Comparison of ENCODE assay signal across 9 mouse cellular contexts in genomic region chr8:87753148-87753547, GRCm38 (mm10).
DNase-seq lines count a peak whose midpoint lies in the region; ATAC-seq and TF ChIP-seq lines count a peak whose summit lies in the region.
"Had no signal": no experiment of that assay in that cellular context is flagged by ENCODE, and none has a peak within 500 bp of the region (broad histone marks: within the 10 kb centered on the region; RNA-seq: fewer than 3 reads in every experiment).

No protein-coding gene starts in this region.

- H3K4me1 ChIP-seq in intestine, postnatal 0 days (replicated peaks; ENCODE audit: control insufficient read depth, insufficient read depth, low read length), result no peaks in the 10 kb centered on the region
- H3K4me1 ChIP-seq in intestine, embryonic 16.5 days (ENCODE audit: control insufficient read depth, insufficient read depth, low read length), result peaks cover 4% of the 10 kb centered on the region; the same call in 1 of the 2 replicates
- no peaks in the 10 kb centered on the region for H3K4me1 ChIP-seq in ES-Bruce4 (ENCODE audit: control insufficient read depth, insufficient read depth, low read length)
- H3K4me1 ChIP-seq in kidney, embryonic 15.5 days, result peaks cover 15% of the 10 kb centered on the region

- no peaks in the 10 kb centered on the region for H3K36me3 ChIP-seq in intestine, postnatal 0 days (ENCODE audit: control insufficient read depth, insufficient read depth)
- no peaks in the 10 kb centered on the region for H3K36me3 ChIP-seq in intestine, embryonic 16.5 days (ENCODE audit: control insufficient read depth, insufficient read depth, low read length)
- no peaks in the 10 kb centered on the region for H3K36me3 ChIP-seq in ES-Bruce4 (ENCODE audit: control insufficient read depth, insufficient read depth, low read length, poor library complexity, severe bottlenecking)
- H3K36me3 ChIP-seq in kidney, embryonic 15.5 days, result no peaks in the 10 kb centered on the region
- H3K36me3 ChIP-seq: lung, embryonic 15.5 days had no signal

- WGBS in intestine, postnatal 0 days, result 60% methylated on average over 8 of the region's 8 CpGs
- WGBS in intestine, embryonic 16.5 days, result 66% methylated on average over 8 of the region's 8 CpGs
- 50% methylated on average over 8 of the region's 8 CpGs for WGBS in kidney, embryonic 15.5 days

- no peaks in the 10 kb centered on the region for H3K27me3 ChIP-seq in intestine, postnatal 0 days (replicated peaks; ENCODE audit: control insufficient read depth, insufficient read depth, low read length)
- no peaks in the 10 kb centered on the region for H3K27me3 ChIP-seq in intestine, embryonic 16.5 days (replicated peaks; ENCODE audit: control insufficient read depth, insufficient read depth, low read length)
- H3K27me3 ChIP-seq in ES-Bruce4 (ENCODE audit: control insufficient read depth, insufficient read depth, low read length, poor library complexity, severe bottlenecking), result no peaks in the 10 kb centered on the region
- no peaks in the 10 kb centered on the region for H3K27me3 ChIP-seq in kidney, embryonic 15.5 days
- H3K27me3 ChIP-seq: lung, embryonic 15.5 days had no signal

- TF ChIP-seq POLR2A in ES-Bruce4 (IDR thresholded peaks at IDR 0.05; ENCODE audit: insufficient read depth, low read length), result no peak

- no peak overlapping the region for H3K9ac ChIP-seq in intestine, postnatal 0 days (ENCODE audit: low read depth, low read length)
- H3K9ac ChIP-seq in intestine, embryonic 16.5 days (ENCODE audit: low read depth, low read length), result no peak overlapping the region
- H3K9ac ChIP-seq in ES-Bruce4 (ENCODE audit: low read depth, poor library complexity, severe bottlenecking), result peak overlapping the region; percentile 37; the same call in 1 of the 2 replicates
- no peak overlapping the region for H3K9ac ChIP-seq in kidney, embryonic 15.5 days
- H3K9ac ChIP-seq: lung, embryonic 15.5 days had no signal

- no peak overlapping the region for H3K4me3 ChIP-seq in intestine, postnatal 0 days (ENCODE audit: low read depth, low read length)
- no peak overlapping the region for H3K4me3 ChIP-seq in intestine, embryonic 16.5 days (ENCODE audit: low read length)
- peak overlapping the region; percentile 47 for H3K4me3 ChIP-seq in ES-Bruce4 (ENCODE audit: low read depth, low read length)
- no peak overlapping the region for H3K4me3 ChIP-seq in kidney, embryonic 15.5 days (replicated peaks)
- H3K4me3 ChIP-seq: lung, embryonic 15.5 days had no signal

- TF ChIP-seq CTCF in intestine, postnatal 0 days (IDR thresholded peaks at IDR 0.05; ENCODE audit: low read depth), result peak; percentile 60
- peak; percentile 69 for TF ChIP-seq CTCF in ES-Bruce4 (IDR thresholded peaks at IDR 0.05; ENCODE audit: low read depth, low read length)

- no peak for ATAC-seq in intestine, postnatal 0 days
- ATAC-seq in intestine, embryonic 16.5 days, result no peak
- ATAC-seq in kidney, embryonic 15.5 days (replicated peaks; ENCODE audit: low FRiP score), result 0 out of 2 replicates have a peak, but pooled peaks have one; percentile 49

- peak; percentile 31 for DNase-seq in adrenal gland, postnatal 25 days
- DNase-seq in thymus, postnatal 4 days, result no peak
- no peak for DNase-seq in right cerebral cortex, postnatal 36 days (ENCODE audit: low spot score in 2 of 2)
- no peak for DNase-seq in left cerebral cortex, postnatal 14 days (ENCODE audit: low spot score in 2 of 2)

- no peak for TF ChIP-seq EP300 in ES-Bruce4 (IDR thresholded peaks at IDR 0.05; ENCODE audit: insufficient read depth, low read depth, low read length)

- no peak overlapping the region for H3K4me2 ChIP-seq in intestine, postnatal 0 days (replicated peaks; ENCODE audit: low read depth)
- no peak overlapping the region for H3K4me2 ChIP-seq in intestine, embryonic 16.5 days (ENCODE audit: low read depth, low read length)
- H3K4me2 ChIP-seq in kidney, embryonic 15.5 days, result no peak overlapping the region
- H3K4me2 ChIP-seq: lung, embryonic 15.5 days had no signal

- intact Hi-C loops in left cerebral cortex, postnatal 14 days (cut with DNase I), result no loop called here

- no peak overlapping the region for H3K27ac ChIP-seq in intestine, postnatal 0 days (ENCODE audit: low read depth, low read length)
- no peak overlapping the region for H3K27ac ChIP-seq in intestine, embryonic 16.5 days (ENCODE audit: low read length)
- no peak overlapping the region for H3K27ac ChIP-seq in ES-Bruce4 (ENCODE audit: insufficient read depth, low read length)
- no peak overlapping the region for H3K27ac ChIP-seq in kidney, embryonic 15.5 days
- H3K27ac ChIP-seq: lung, embryonic 15.5 days had no signal

- no peaks in the 10 kb centered on the region for H3K9me3 ChIP-seq in intestine, postnatal 0 days (ENCODE audit: control insufficient read depth)
- no peaks in the 10 kb centered on the region for H3K9me3 ChIP-seq in intestine, embryonic 16.5 days (ENCODE audit: control insufficient read depth, low read length)
- H3K9me3 ChIP-seq in ES-Bruce4 (replicated peaks; ENCODE audit: control insufficient read depth, insufficient read depth, low read length, poor library complexity, severe bottlenecking), result no peaks in the 10 kb centered on the region
- H3K9me3 ChIP-seq in kidney, embryonic 15.5 days (replicated peaks), result no peaks in the 10 kb centered on the region
- H3K9me3 ChIP-seq: lung, embryonic 15.5 days had no signal
